Mouse (Mus musculus) forebrain, embryonic 16.5 days (tissue): ENCODE results near the gene Nppb. TPM values are rescaled to one million over a fixed set of nuclear protein-coding genes. Genes with fewer than 3 reads are reported as not detected.

Experiments used
- ATAC-seq: fragments of 200-750 bp; cut with Nextera tagmentation; 2 replicates; pipeline ENCODE4 v1.8.0; 2017; ENCODE audit warnings: mild to moderate bottlenecking, moderate library complexity
- H3K27ac ChIP-seq: fragments of 300-500 bp; sonication (generic); 2 replicates; pipeline ENCODE4 v1.5.1; 2014; ENCODE audit warnings: low read length, control low read depth
- H3K27me3 ChIP-seq: fragments of 300-500 bp; sonication (generic); replicated peaks from 2 replicates; pipeline ENCODE4 v1.6.1; 2014; ENCODE audit warnings: low read length; ENCODE audit not compliant: control insufficient read depth, insufficient read depth
- H3K36me3 ChIP-seq: fragments of 300-500 bp; sonication (generic); 2 replicates; pipeline ENCODE4 v1.6.1; 2014; ENCODE audit not compliant: control insufficient read depth, insufficient read depth
- H3K4me1 ChIP-seq: fragments of 300-500 bp; sonication (generic); replicated peaks from 2 replicates; pipeline ENCODE4 v1.6.1; 2014; ENCODE audit warnings: low read length; ENCODE audit not compliant: control insufficient read depth, insufficient read depth
- H3K4me2 ChIP-seq: fragments of 300-500 bp; sonication (generic); 2 replicates; pipeline ENCODE4 v1.6.1; 2014; ENCODE audit warnings: mild to moderate bottlenecking, low read length, control low read depth
- H3K4me3 ChIP-seq: fragments of 300-500 bp; sonication (generic); replicated peaks from 2 replicates; pipeline ENCODE4 v1.5.1; 2014; ENCODE audit warnings: mild to moderate bottlenecking, low read length, control low read depth
- H3K9ac ChIP-seq: fragments of 300-500 bp; sonication (generic); replicated peaks from 2 replicates; pipeline ENCODE4 v1.6.1; 2014; ENCODE audit warnings: low read depth, low read length, control low read depth
- H3K9me3 ChIP-seq: fragments of 300-500 bp; sonication (generic); 2 replicates; pipeline ENCODE4 v1.6.1; 2016; ENCODE audit warnings: low read length; ENCODE audit not compliant: control insufficient read depth
- WGBS: fragments of 180-500 bp; shearing (Covaris S2); extraction: QIAGEN DNeasy Blood & Tissue Kit; methylation state at CpG from one replicate; pipeline ENCODE4 v1.1.7; 2014; 5-methylcytosine and 5-hydroxymethylcytosine counted together
- polyA plus RNA-seq: library from polyadenylated mRNA; unstranded; fragments of >200 nt; fragmentation: Nextera tagmentation; extraction: Ambion mirVana; gene quantifications from 2 replicates; pipeline ENCODE4 v1.2.1, GENCODE M21; 2015

The Nppb gene
- polyA plus RNA-seq = not detected in 2 replicates

GRCm38 (mm10) chr4:147985205-147986132 is at the start of gene Nppb:
Nppb (plus strand) TSS chr4:147985788.
- no peaks in the 10 kb centered on the region for H3K27me3 ChIP-seq
- ATAC-seq = no peak
- 36% methylated on average over 20 of the region's 20 CpGs for WGBS
- no peak within 1 kb of the TSS for H3K4me3 ChIP-seq
- no peaks in the 10 kb centered on the region for H3K36me3 ChIP-seq
- no peak within 1 kb of the TSS for H3K4me2 ChIP-seq
- H3K9ac ChIP-seq = no peak within 1 kb of the TSS
- H3K4me1 ChIP-seq = no peaks in the 10 kb centered on the region
- H3K9me3 ChIP-seq = no peaks in the 10 kb centered on the region
- H3K27ac ChIP-seq = no peak within 1 kb of the TSS

- H3K27ac ChIP-seq = no peak overlapping the region
- no peak for ATAC-seq
- H3K4me2 ChIP-seq = peak overlapping the region; percentile 97
- peaks cover 16% of the 10 kb centered on the region for H3K4me1 ChIP-seq
- H3K9ac ChIP-seq = peak overlapping the region; percentile 58
- peak overlapping the region; percentile 51 for H3K4me3 ChIP-seq
- H3K27me3 ChIP-seq = no peaks in the 10 kb centered on the region
- H3K9me3 ChIP-seq = no peaks in the 10 kb centered on the region
- no peaks in the 10 kb centered on the region for H3K36me3 ChIP-seq
- WGBS = 24% methylated on average over 9 of the region's 9 CpGs
These were observed 49.7 kb upstream of the Nppb start for GRCm38 (mm10) chr4:147935904-147936303.

- 0% methylated on average over 51 of the region's 51 CpGs for WGBS
- Histone ChIP-seq H3K36me3 (no peaks in the 10 kb centered on the region), H3K4me2 (peak within 1 kb of the TSS; percentile 97), H3K27ac (no peak within 1 kb of the TSS), H3K9me3 (no peaks in the 10 kb centered on the region), H3K27me3 (no peaks in the 10 kb centered on the region), H3K9ac (peak within 1 kb of the TSS; percentile 58), H3K4me1 (peaks cover 18% of the 10 kb centered on the region), H3K4me3 (peak within 1 kb of the TSS; percentile 51)
- ATAC-seq = peak; percentile 69
These were observed 49.1 kb upstream of the Nppb start, which contains the start of gene Plod1 for GRCm38 (mm10) chr4:147936331-147936954. Plod1 (minus strand) TSS chr4:147936767.

- H3K9ac ChIP-seq = peak overlapping the region; percentile 58; the same call in 1 of the 2 replicates
These were observed 48.6 kb upstream of the Nppb start for GRCm38 (mm10) chr4:147937021-147937420.

GRCm38 (mm10) chr4:147937486-147937885 is 48.1 kb upstream of the Nppb start:
- peaks cover 28% of the 10 kb centered on the region for H3K4me1 ChIP-seq
- H3K27me3 ChIP-seq = no peaks in the 10 kb centered on the region
- WGBS = 56% methylated on average over 5 of the region's 5 CpGs
- H3K9me3 ChIP-seq = no peaks in the 10 kb centered on the region
- H3K4me2 ChIP-seq = no peak overlapping the region
- H3K4me3 ChIP-seq = no peak overlapping the region
- no peak for ATAC-seq
- H3K36me3 ChIP-seq = no peaks in the 10 kb centered on the region
- H3K9ac ChIP-seq = no peak overlapping the region
- H3K27ac ChIP-seq = no peak overlapping the region

More at GRCm38 (mm10) chr4:147937021-147937420, 48.6 kb upstream of the Nppb start:
- Histone ChIP-seq H3K9me3 (no peaks in the 10 kb centered on the region), H3K36me3 (no peaks in the 10 kb centered on the region), H3K4me3 (peak overlapping the region; percentile 51), H3K27ac (no peak overlapping the region), H3K4me2 (peak overlapping the region; percentile 97), H3K27me3 (no peaks in the 10 kb centered on the region), H3K4me1 (peaks cover 23% of the 10 kb centered on the region)
- no peak for ATAC-seq
- 34% methylated on average over 3 of the region's 3 CpGs for WGBS

- Histone ChIP-seq H3K27ac (no peak overlapping the region), H3K4me3 (no peak overlapping the region), H3K4me1 (peaks cover 37% of the 10 kb centered on the region), H3K9ac (no peak overlapping the region), H3K9me3 (no peaks in the 10 kb centered on the region), H3K27me3 (no peaks in the 10 kb centered on the region), H3K4me2 (no peak overlapping the region), H3K36me3 (no peaks in the 10 kb centered on the region)
- no peak for ATAC-seq
- 70% methylated on average over 14 of the region's 14 CpGs for WGBS
These were observed 47.2 kb upstream of the Nppb start for GRCm38 (mm10) chr4:147938148-147939096.

- H3K4me1 ChIP-seq = peaks cover 39% of the 10 kb centered on the region
- peak overlapping the region; percentile 78 for H3K4me3 ChIP-seq
- no peaks in the 10 kb centered on the region for H3K9me3 ChIP-seq
- WGBS = 25% methylated on average over 9 of the region's 9 CpGs
- H3K27me3 ChIP-seq = no peaks in the 10 kb centered on the region
- H3K9ac ChIP-seq = no peak overlapping the region
- peak overlapping the region; percentile 40 for H3K4me2 ChIP-seq
- peak overlapping the region; percentile 75 for H3K27ac ChIP-seq
- peak; percentile 5 for ATAC-seq
- H3K36me3 ChIP-seq = peaks cover 11% of the 10 kb centered on the region
These were observed 45.5 kb upstream of the Nppb start for GRCm38 (mm10) chr4:147940111-147940510.

- Histone ChIP-seq H3K36me3 (peaks cover 15% of the 10 kb centered on the region), H3K4me2 (peak within 1 kb of the TSS; percentile 98), H3K4me1 (peaks cover 39% of the 10 kb centered on the region), H3K27ac (peak within 1 kb of the TSS; percentile 75), H3K4me3 (peak within 1 kb of the TSS; percentile 78), H3K9me3 (no peaks in the 10 kb centered on the region), H3K27me3 (no peaks in the 10 kb centered on the region), H3K9ac (peak within 1 kb of the TSS; percentile 81)
- ATAC-seq = peak; percentile 60
- 3% methylated on average over 29 of the region's 35 CpGs for WGBS
These were observed 45.0 kb upstream of the Nppb start, which contains the start of gene 2510039O18Rik for GRCm38 (mm10) chr4:147940576-147941044. 2510039O18Rik (plus strand) TSS chr4:147940895.
